Mouse (Mus musculus) ovary, adult 18-20 months (tissue): Measurements from ENCODE around the gene Gpr171.
"Not testable (repeated sequence)": the region's sequence is repeated elsewhere in the genome, so short reads cannot be mapped to it uniquely, and the experiment has no call there.

Source experiments
- DNase-seq: peaks from one replicate; pipeline ENCODE4 v3.0.0; 2022; ENCODE audit warnings: low spot score, mixed read lengths

Gpr171 gene

GRCm38 (mm10) chr3:59101218-59101986, at the start of gene Gpr171:
Gpr171 (minus strand) TSS chr3:59101821.
- DNase-seq, result no peak

GRCm38 (mm10) chr3:59150624-59151023, 49.0 kb upstream of the Gpr171 start:
- DNase-seq, result no peak

- no peak for DNase-seq
These were observed 48.0 kb upstream of the Gpr171 start for GRCm38 (mm10) chr3:59149646-59150045.

- no peak for DNase-seq
These were observed 43.6 kb upstream of the Gpr171 start for GRCm38 (mm10) chr3:59145194-59145593.

GRCm38 (mm10) chr3:59141507-59142305, 40.1 kb upstream of the Gpr171 start:
- no peak for DNase-seq

DNA sequence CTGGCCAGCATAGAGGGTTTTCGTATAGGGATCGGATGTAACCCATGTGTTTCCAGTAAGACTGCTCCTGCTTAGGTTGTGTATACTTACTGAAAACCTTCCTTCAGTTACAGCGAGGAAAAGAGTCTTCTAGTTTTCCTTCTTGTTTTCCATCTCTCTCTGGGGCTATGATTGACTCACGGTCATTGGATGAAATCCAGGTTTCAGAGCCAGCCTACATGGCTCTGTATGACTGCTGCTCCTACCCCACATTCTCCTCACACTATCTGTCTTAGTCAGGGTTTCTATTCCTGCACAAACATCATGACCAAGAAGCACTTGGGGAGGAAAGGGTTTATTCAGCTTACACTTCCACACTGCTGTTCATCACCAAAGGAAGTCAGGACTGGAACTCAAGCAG, 39.3 kb upstream of the Gpr171 start:
- not testable (repeated sequence) for DNase-seq

GRCm38 (mm10) chr3:59140115-59140514, 38.5 kb upstream of the Gpr171 start:
- DNase-seq, result no peak

GRCm38 (mm10) chr3:59139651-59140051, 38.0 kb upstream of the Gpr171 start:
- no peak for DNase-seq

GRCm38 (mm10) chr3:59138946-59139468, 37.4 kb upstream of the Gpr171 start:
- no peak for DNase-seq

DNA sequence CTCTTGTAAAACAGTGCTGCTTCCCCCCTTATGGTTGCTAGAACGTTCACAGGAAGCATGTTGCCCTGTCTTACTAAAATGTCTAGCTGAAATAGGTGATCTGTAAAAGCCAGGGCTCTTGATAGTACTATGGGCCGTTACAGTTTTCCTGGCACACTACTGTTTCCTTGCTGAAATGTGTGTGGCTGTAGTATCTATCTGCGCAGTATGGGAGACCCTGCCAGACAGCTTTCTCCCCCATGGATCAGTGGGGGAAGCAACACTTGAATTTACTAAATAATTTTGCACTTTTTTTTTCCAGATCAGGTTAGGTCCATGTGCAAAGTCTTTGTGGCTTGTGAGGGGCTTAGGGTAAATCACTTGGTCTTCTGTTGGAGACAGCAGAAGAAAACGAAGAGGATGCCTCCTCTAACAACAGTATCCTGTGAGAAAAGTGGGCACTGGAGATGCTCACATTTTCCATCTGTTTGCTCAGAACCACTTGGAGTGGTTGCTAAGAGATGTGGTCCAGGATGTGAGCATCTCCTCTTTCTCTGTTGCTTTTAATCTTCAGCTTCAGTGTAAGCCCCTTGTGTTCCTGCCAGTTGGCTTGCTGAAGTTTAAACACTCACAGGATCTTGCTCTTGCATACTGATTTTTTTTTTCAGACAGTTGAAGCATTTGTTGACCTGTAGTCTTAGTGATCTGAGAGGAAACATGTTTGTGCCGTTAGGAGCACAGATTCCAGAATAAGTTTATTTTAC, 34.5 kb upstream of the Gpr171 start:
- no peak for DNase-seq

- no peak for DNase-seq
These were observed 31.6 kb upstream of the Gpr171 start for GRCm38 (mm10) chr3:59133189-59133588.

DNA sequence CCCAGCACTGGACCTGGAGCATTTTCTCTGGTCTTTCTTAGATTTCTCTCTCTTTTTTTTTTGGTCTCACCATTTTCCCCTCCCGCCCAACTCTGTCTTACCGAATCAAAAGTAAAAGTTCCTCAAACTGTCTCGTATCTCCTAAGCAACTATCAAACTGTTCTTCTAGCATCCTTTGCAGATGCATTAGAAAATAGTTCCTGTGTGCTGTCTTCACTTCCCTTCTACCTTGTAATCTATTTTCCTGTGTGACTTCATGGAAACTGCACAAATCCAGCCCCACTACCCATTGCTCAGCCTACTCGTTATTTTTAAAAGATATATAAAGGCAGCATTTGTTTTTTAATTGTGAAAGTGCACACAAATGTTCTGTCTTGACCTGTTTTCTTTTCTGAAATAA, 30.3 kb upstream of the Gpr171 start:
- no peak for DNase-seq

DNA sequence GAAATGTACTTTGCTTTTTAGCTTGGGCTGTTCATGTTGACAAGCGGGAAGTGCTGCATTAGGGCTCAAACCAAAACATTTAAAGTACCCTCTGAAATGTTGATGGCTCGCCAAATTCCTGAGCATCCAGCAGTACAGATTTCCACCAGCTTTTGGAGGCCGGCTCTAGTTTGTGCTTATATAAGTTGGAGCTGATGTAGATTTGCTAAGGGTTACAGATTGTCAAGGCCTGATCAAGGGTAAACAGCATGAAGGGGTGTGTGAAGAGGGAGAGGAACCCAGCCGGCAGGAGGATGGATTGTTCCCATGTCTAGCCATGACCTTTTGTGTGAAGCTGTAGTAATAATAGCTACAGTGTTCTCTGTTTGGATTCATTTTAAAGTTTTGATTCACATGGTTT, 29.5 kb upstream of the Gpr171 start:
- DNase-seq, result no peak

DNA sequence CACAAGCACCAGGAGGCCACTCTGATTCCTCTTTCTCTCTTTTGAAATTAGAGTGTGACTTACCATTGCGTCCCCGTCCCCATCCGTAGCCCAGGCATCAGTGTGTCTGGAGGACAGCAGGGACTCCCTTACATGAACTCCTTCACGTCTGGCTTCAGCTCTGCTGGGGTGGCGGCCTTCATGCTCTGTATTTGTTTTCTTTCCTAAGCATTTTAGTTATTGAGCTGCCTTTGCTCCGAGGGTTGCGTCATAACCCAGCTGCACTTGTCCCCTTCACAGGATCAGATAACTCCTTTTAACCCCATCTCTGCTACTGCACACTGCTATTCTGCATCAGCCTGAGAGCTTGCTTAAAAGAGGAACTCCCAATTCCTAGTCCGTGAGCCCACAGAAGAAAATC, 28.8 kb upstream of the Gpr171 start:
- DNase-seq, result no peak

DNA sequence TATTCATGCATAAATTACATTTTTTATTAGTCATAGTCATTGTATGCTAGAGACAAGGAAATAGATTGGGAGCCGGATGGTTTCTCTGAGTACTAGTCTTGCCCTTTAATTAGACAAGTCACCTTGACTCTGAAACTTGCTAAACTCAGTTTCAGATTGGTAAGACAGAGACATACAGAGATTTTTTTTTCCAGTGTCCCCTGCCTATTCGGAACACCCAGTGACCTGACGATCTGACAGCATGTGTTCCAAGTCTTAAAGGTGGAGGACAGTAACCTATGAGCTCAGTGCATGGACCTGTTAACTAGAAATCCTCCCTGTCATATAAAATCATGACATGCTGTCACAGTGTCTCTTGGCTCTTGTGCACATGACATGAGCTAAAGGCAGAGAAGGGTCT, 27.9 kb upstream of the Gpr171 start:
- no peak for DNase-seq

- no peak for DNase-seq
These were observed 27.1 kb upstream of the Gpr171 start for GRCm38 (mm10) chr3:59128681-59129080.

DNA sequence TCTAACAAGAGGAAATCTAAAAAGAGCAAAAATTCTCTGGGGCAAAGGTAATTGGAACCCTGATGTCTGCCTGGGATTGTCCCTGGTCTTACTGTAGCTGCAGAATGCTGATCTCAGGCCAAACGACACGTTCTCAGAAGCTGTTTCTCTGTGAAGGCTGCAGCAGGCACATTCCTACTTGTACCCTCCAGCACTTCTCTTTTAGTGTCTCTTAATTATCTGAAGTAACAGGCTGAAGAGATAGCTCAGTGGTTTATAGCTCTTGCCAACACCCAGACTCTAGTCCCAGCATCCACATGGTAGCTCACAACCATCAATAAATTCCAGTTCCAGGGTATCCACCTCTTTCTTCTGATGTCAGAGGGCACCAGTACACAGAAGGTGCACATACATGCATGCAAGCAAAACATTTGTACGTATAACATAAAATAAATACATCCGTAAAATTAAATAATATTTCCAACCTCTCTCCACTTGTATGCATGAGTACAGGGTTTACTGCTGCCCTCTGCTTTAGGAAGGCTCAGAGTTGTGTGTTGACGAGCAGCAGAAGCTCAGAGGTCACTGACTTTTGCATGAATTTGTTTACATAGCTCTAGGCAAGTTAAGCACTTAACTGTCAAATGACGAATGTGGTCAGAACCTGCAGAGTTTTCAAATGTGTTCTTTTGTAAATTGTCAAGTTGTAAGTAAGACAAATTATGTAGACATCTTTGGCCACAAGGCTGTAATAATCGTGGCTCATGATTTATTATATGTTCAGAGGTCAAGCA, 24.3 kb upstream of the Gpr171 start:
- no peak for DNase-seq

DNA sequence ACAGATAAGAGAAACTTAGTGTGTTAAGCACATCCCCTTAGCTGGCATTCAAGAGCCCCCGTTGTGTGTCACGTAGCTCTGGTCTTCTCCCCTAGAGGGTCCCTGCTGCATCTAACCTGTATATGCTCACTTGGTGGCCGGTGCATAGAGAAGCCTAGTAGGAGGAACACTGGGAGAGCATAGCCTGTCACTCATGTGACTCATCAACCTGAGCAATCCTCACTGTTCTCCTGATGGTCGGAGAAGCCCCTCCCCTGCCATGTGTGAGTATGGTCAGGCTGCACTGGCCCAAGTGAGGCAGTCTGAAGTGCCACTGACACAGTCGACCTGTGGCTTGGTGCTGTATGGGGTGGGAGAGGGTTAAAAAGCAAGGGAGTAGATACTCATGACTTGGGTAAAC, 23.4 kb upstream of the Gpr171 start:
- DNase-seq, result no peak

- no peak for DNase-seq
These were observed 20.3 kb upstream of the Gpr171 start for GRCm38 (mm10) chr3:59121780-59122449.

DNA sequence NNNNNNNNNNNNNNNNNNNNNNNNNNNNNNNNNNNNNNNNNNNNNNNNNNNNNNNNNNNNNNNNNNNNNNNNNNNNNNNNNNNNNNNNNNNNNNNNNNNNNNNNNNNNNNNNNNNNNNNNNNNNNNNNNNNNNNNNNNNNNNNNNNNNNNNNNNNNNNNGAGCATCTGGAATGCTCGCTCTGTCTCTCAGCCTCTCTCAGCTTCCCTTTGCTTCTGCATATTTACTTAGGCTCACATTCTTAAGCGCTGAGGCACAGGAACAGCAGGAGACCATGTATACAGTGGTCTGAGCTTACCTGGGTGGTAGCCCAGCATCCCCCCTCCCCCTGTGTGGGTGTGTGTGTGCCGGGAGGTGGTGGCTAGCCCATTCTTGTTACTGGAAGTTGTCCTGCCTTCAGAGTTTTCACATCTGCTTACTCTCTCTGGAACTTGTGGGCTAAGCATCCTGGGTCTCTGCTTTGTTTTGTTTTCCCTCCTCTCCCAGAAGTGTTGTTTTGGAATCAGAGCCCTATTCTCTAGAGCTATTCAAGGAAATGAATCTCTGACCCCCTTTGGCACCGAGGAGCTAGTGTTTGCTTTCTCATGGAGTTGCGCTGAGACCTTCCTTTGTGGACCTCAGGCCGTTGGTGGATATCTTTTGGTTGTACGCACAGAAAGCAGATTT, 19.6 kb upstream of the Gpr171 start:
- DNase-seq, result no peak
